ENCODE assay signal across 21 mouse cellular contexts in the genomic region with DNA sequence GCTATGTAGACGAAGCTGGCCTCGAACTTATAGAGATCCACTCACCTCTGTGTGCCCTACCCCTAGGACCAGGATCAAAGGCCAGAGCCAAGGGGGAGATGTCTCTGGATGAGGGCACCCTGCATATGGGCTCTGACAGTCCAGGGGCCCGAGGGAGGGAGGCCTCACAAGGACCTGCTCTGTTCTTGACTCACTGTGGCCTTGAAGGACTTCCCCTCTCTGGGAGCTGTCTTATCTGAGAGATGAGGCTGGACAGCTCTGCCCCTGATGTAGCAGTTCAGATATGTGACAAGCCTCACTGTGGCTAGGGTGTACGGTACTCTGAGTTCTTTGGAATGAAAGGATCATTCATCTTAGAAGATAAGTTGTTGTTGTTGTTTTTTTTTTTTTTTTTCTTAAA. TPM values are rescaled to one million over a fixed set of nuclear protein-coding genes. Genes with fewer than 3 reads are reported as not detected.
DNase-seq lines count a peak whose midpoint lies in the region; ATAC-seq and TF ChIP-seq lines count a peak whose summit lies in the region.
"Had no signal": no experiment of that assay in that cellular context is flagged by ENCODE, and none has a peak within 500 bp of the region (broad histone marks: within the 10 kb centered on the region; RNA-seq: fewer than 3 reads in every experiment).

No protein-coding gene starts in this region.

- no peaks in the 10 kb centered on the region for H3K79me2 ChIP-seq in MEL (ENCODE audit: control insufficient read depth, insufficient read depth, low read length, poor library complexity)

- TF ChIP-seq EP300 in MEL (IDR thresholded peaks at IDR 0.05; ENCODE audit: low read depth in 1 of 2, low read length in 2 of 2): peak; percentile 28 to 50; a peak in 2 of 4 replicates

- ATAC-seq in forebrain, embryonic 16.5 days: no peak
- ATAC-seq: activated CD4-positive, CD25-positive, alpha-beta regulatory T cell, adult 4 months; forebrain, embryonic 15.5 days; midbrain, embryonic 15.5 days had no signal

- no peak overlapping the region for H3K27ac ChIP-seq in MEL (ENCODE audit: control insufficient read depth, low read depth, low read length)
- H3K27ac ChIP-seq in embryonic fibroblast, embryonic 13.5 days (ENCODE audit: insufficient read depth, low read length): peak overlapping the region; percentile 100
- peak overlapping the region; percentile 62; the same call in 1 of the 2 replicates for H3K27ac ChIP-seq in testis, adult 2 months (ENCODE audit: control insufficient read depth, insufficient read depth, low read depth, low read length)
- no peak overlapping the region for H3K27ac ChIP-seq in forebrain, embryonic 16.5 days (ENCODE audit: low read length)
- H3K27ac ChIP-seq: forebrain, embryonic 15.5 days; hindbrain, embryonic 13.5 days; midbrain, embryonic 15.5 days; neural tube, embryonic 15.5 days had no signal

- no peak overlapping the region for H3K4me2 ChIP-seq in forebrain, embryonic 16.5 days (ENCODE audit: low read length)
- H3K4me2 ChIP-seq: forebrain, embryonic 15.5 days; hindbrain, embryonic 13.5 days; midbrain, embryonic 15.5 days; neural tube, embryonic 15.5 days had no signal

- no peak for TF ChIP-seq CTCF in MEL (IDR thresholded peaks at IDR 0.05 in 2 of 3, conservative IDR thresholded peaks at IDR 0.05 in 1 of 3; ENCODE audit: control insufficient read depth in 1 of 3, insufficient read depth in 1 of 3, low read depth in 2 of 3, low read length in 3 of 3, poor library complexity in 1 of 3, severe bottlenecking in 1 of 3)
- TF ChIP-seq CTCF in embryonic fibroblast, embryonic 13.5 days (IDR thresholded peaks at IDR 0.05; ENCODE audit: borderline replicate concordance, insufficient read depth, low read length): no peak
- no peak for TF ChIP-seq CTCF in testis, adult 2 months (IDR thresholded peaks at IDR 0.05; ENCODE audit: control insufficient read depth, insufficient read depth, insufficient replicate concordance, low read depth, low read length)

- peaks cover 0 to 2% of the 10 kb centered on the region in 2 experiments; a peak in 1 of 4 replicates for H3K36me3 ChIP-seq in MEL (ENCODE audit: control insufficient read depth in 1 of 2, insufficient read depth in 2 of 2, low read length in 2 of 2)
- H3K36me3 ChIP-seq in testis, adult 2 months (ENCODE audit: control insufficient read depth, insufficient read depth, low read length): no peaks in the 10 kb centered on the region
- H3K36me3 ChIP-seq in forebrain, embryonic 16.5 days (ENCODE audit: control insufficient read depth, insufficient read depth): no peaks in the 10 kb centered on the region
- H3K36me3 ChIP-seq: forebrain, embryonic 15.5 days; heart, embryonic 12.5 days; hindbrain, embryonic 13.5 days; midbrain, embryonic 15.5 days; neural tube, embryonic 15.5 days had no signal

- no peak overlapping the region for H3K9ac ChIP-seq in MEL (ENCODE audit: control insufficient read depth, low read depth, low read length, poor library complexity, severe bottlenecking)
- H3K9ac ChIP-seq in forebrain, embryonic 16.5 days (replicated peaks; ENCODE audit: low read depth, low read length): no peak overlapping the region
- H3K9ac ChIP-seq: forebrain, embryonic 15.5 days; heart, embryonic 12.5 days; hindbrain, embryonic 13.5 days; midbrain, embryonic 15.5 days; neural tube, embryonic 15.5 days had no signal

- 88% methylated on average over 4 of the region's 4 CpGs for WGBS in forebrain, embryonic 16.5 days

- peaks cover 3 to 17% of the 10 kb centered on the region in 2 experiments for H3K4me1 ChIP-seq in MEL (ENCODE audit: control insufficient read depth in 1 of 2, insufficient read depth in 2 of 2, low read length in 2 of 2)
- H3K4me1 ChIP-seq in embryonic fibroblast, embryonic 13.5 days (ENCODE audit: control insufficient read depth, insufficient read depth, low read length): peaks cover 14% of the 10 kb centered on the region
- H3K4me1 ChIP-seq in testis, adult 2 months (ENCODE audit: control insufficient read depth, insufficient read depth, low read length): peaks cover 2% of the 10 kb centered on the region
- no peaks in the 10 kb centered on the region; the same call in 1 of the 2 replicates for H3K4me1 ChIP-seq in forebrain, embryonic 16.5 days (replicated peaks; ENCODE audit: control insufficient read depth, insufficient read depth, low read length)
- H3K4me1 ChIP-seq: forebrain, embryonic 15.5 days; neural tube, embryonic 15.5 days had no signal

- DNase-seq in heart, adult 11 months: peak; percentile 90
- DNase-seq in heart, postnatal 36 days: no peak
- DNase-seq in MEL (ENCODE audit: low read depth, low spot score): peak; percentile 52
- DNase-seq in layer of hippocampus, adult 9-10 months (ENCODE audit: low spot score): no peak
- no peak for DNase-seq in right cerebral cortex, postnatal 25 days
- DNase-seq: adrenal gland, postnatal 25 days; B cell, adult 2 months; liver; thymus, adult 18-20 months had no signal

- TF ChIP-seq RAD21 in MEL (IDR thresholded peaks at IDR 0.05; ENCODE audit: low read depth, low read length): no peak

- H3K9me3 ChIP-seq in MEL (replicated peaks; ENCODE audit: insufficient read depth, low read length): no peaks in the 10 kb centered on the region
- no peaks in the 10 kb centered on the region for H3K9me3 ChIP-seq in forebrain, embryonic 16.5 days (ENCODE audit: control insufficient read depth, low read length)
- H3K9me3 ChIP-seq: forebrain, embryonic 15.5 days; heart, embryonic 12.5 days; hindbrain, embryonic 13.5 days; megakaryocyte, embryonic 14.5 days; midbrain, embryonic 15.5 days; neural tube, embryonic 15.5 days had no signal

- no peak for TF ChIP-seq POLR2A in MEL (IDR thresholded peaks at IDR 0.05; ENCODE audit: control insufficient read depth in 1 of 2, insufficient read depth in 1 of 2, low read depth in 1 of 2, low read length in 2 of 2, poor library complexity in 1 of 2)
- TF ChIP-seq POLR2A in embryonic fibroblast, embryonic 13.5 days (IDR thresholded peaks at IDR 0.05; ENCODE audit: low read depth, low read length): no peak
- no peak for TF ChIP-seq POLR2A in testis, adult 2 months (IDR thresholded peaks at IDR 0.05; ENCODE audit: control insufficient read depth, low read depth, low read length)

- no peaks in the 10 kb centered on the region for H3K27me3 ChIP-seq in MEL (ENCODE audit: control insufficient read depth in 1 of 2, insufficient read depth in 2 of 2, low read length in 2 of 2)
- no peaks in the 10 kb centered on the region for H3K27me3 ChIP-seq in testis, adult 2 months (ENCODE audit: control insufficient read depth, insufficient read depth, low read length)
- no peaks in the 10 kb centered on the region for H3K27me3 ChIP-seq in forebrain, embryonic 16.5 days (replicated peaks; ENCODE audit: control insufficient read depth, insufficient read depth, low read length)
- H3K27me3 ChIP-seq: forebrain, embryonic 15.5 days; hindbrain, embryonic 13.5 days; midbrain, embryonic 15.5 days; neural tube, embryonic 15.5 days had no signal

- intact Hi-C loops in heart, postnatal 36 days (cut with DNase I): no loop called here

- H3K4me3 ChIP-seq in MEL (ENCODE audit: control insufficient read depth in 1 of 2, insufficient read depth in 1 of 2, low read depth in 2 of 2, low read length in 2 of 2): no peak overlapping the region
- no peak overlapping the region for H3K4me3 ChIP-seq in embryonic fibroblast, embryonic 13.5 days (ENCODE audit: insufficient read depth, low read length)
- H3K4me3 ChIP-seq in testis, adult 2 months (ENCODE audit: control insufficient read depth, low read depth, low read length): no peak overlapping the region
- no peak overlapping the region for H3K4me3 ChIP-seq in forebrain, embryonic 16.5 days (replicated peaks; ENCODE audit: low read length)
- H3K4me3 ChIP-seq: forebrain, embryonic 15.5 days; hindbrain, embryonic 13.5 days; megakaryocyte, embryonic 14.5 days; midbrain, embryonic 15.5 days; neural tube, embryonic 15.5 days had no signal

TF ChIP-seq in MEL, 35 proteins besides CTCF, POLR2A, EP300 and RAD21:
- no peak for TF ChIP-seq E2F4 (IDR thresholded peaks at IDR 0.05; ENCODE audit: borderline replicate concordance, low read depth, low read length)
- TF ChIP-seq SIN3A (IDR thresholded peaks at IDR 0.05; ENCODE audit: low read length): no peak
- TF ChIP-seq MXI1 (IDR thresholded peaks at IDR 0.05; ENCODE audit: low read depth, low read length): no peak
- TF ChIP-seq USF1 (IDR thresholded peaks at IDR 0.05; ENCODE audit: low read depth, low read length): no peak
- TF ChIP-seq TAL1 (IDR thresholded peaks at IDR 0.05; ENCODE audit: low read length): no peak
- no peak for TF ChIP-seq ZC3H11A (IDR thresholded peaks at IDR 0.05; ENCODE audit: low read depth, low read length)
- no peak for TF ChIP-seq KAT2A (conservative IDR thresholded peaks at IDR 0.05; ENCODE audit: low read depth, low read length)
- no peak for TF ChIP-seq ZMIZ1 (IDR thresholded peaks at IDR 0.05; ENCODE audit: low read depth, low read length)
- TF ChIP-seq GATA1 (IDR thresholded peaks at IDR 0.05; ENCODE audit: low read depth, low read length): peak; percentile 67

RNA-seq across cellular contexts. Expression of gene Lif, which starts 52.3 kb away (rescaled TPM):
- under 1 TPM; 0.16 to 0.50 TPM for total RNA-seq in heart, postnatal 36 days (2021)
- total RNA-seq in MEL (2012; rRNA removed): 0.10 and 0.27 TPM in 2 replicates
- polyA plus RNA-seq in MEL (2012; ENCODE audit: insufficient read depth in 1 of 2, insufficient read length in 2 of 2, low read depth in 1 of 2, low replicate concordance in 2 of 2, missing spikeins in 1 of 2): under 1 TPM in 1 of 2 experiments, not detected in 1; 0.31 TPM
- polyA plus RNA-seq in embryonic fibroblast, embryonic 13.5 days (2011; ENCODE audit: insufficient read length, low read depth, missing spikeins): 17.0 and 20.3 TPM in 2 replicates
- 0.21 and 0.28 TPM in 2 replicates for polyA plus RNA-seq in testis, adult 2 months (2012; rRNA removed)
- 0.05 TPM in 1 of 2 replicates, not detected in the other for polyA plus RNA-seq in forebrain, embryonic 16.5 days (2015; fragmentation: Nextera tagmentation; extraction: Ambion mirVana)
- polyA plus RNA-seq: forebrain, embryonic 15.5 days; kidney, embryonic 14.5 days; liver, embryonic 16.5 days; midbrain, embryonic 15.5 days had no signal

Comparison
In these comparisons a context has a peak if more than half of its experiments do, and no peak if none do; other contexts are left out.
1. DNase-seq: peak in heart, adult 11 months (single experiment) and MEL (single experiment); none in heart, postnatal 36 days (0 of 2), layer of hippocampus, adult 9-10 months (single experiment) and right cerebral cortex, postnatal 25 days (single experiment).
2. H3K27ac ChIP-seq: peak in embryonic fibroblast, embryonic 13.5 days (single experiment) and testis, adult 2 months (single experiment); none in MEL (single experiment) and forebrain, embryonic 16.5 days (single experiment).
3. RNA of gene Lif, which starts 52.3 kb away (polyA plus RNA-seq): 17.0 to 20.3 TPM in embryonic fibroblast, embryonic 13.5 days; 0.31 TPM in MEL, 0.21 to 0.28 TPM in testis, adult 2 months and 0.05 TPM in forebrain, embryonic 16.5 days; every median in the first group is over 10 times any median in the second.